Mouse (Mus musculus): ENCODE results near the gene Inhbb.

DNA sequence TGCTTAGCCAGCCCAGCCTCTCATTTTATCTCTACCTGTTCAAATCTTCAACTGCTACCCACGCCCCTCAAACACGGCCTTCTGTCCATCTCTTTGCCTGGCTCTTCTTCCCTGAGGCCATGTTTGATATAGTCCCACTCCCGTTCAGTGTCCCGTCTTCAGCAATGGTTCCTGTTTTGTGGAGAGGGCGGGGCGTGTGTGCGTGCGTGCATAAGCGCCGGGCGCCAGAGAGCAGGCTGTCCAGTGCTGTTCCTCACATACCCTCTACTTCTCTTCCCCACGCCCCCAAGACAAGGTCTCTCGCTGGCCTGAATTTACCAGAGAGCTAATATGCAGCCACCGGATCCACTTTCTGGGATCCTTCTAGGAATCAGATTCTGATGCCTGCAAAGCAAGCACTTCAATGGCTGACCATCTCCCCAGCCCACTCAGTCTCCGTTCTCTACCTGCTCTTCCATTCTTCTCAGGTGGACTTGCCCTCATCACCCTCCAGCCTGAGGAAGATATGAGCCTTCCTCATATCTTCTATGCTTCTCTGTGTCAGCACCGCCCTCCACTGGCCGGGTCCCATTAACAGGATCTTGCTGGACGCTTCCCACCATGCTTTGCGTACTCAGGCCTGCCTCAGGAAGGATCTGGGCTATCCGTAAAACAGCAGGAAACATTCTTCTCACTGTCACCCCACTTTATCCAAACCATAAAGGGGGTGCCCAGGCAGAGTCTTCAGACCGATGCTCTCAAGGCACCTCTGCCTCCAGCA lies 21.7 kb upstream of the Inhbb start:
- TF ChIP-seq CTCF (IDR thresholded peaks at IDR 0.05; ENCODE audit: insufficient read depth, low read length): peak; percentile 7; the same call in 1 of the 2 replicates
- TF ChIP-seq POLR2A (IDR thresholded peaks at IDR 0.05; ENCODE audit: borderline replicate concordance, extremely low read depth, low read depth, low read length): no peak

Data from lung, adult 2 months (tissue).